Mouse (Mus musculus) heart, embryonic 15.5 days (tissue): ENCODE measurements around the gene Zdhhc5. TPM values are rescaled to one million over a fixed set of nuclear protein-coding genes. Genes with fewer than 3 reads are reported as not detected.
"Not testable (repeated sequence)": the region's sequence is repeated elsewhere in the genome, so short reads cannot be mapped to it uniquely, and the experiment has no call there.

Experiments used
- ATAC-seq: fragments of 200-750 bp; cut with Nextera tagmentation; replicated peaks from 2 replicates; pipeline ENCODE4 v1.8.0; 2017; ENCODE audit warnings: low read depth, moderate TSS enrichment; ENCODE audit not compliant: insufficient number of reproducible peaks, insufficient read depth, low FRiP score
- H3K27ac ChIP-seq: fragments of 300-500 bp; sonication (generic); 2 replicates; pipeline ENCODE4 v1.5.1; 2015; ENCODE audit warnings: mild to moderate bottlenecking, inconsistent platforms
- H3K27me3 ChIP-seq: fragments of 300-500 bp; sonication (generic); 2 replicates; pipeline ENCODE4 v1.6.1; 2015; ENCODE audit warnings: inconsistent platforms
- H3K36me3 ChIP-seq: fragments of 300-500 bp; sonication (generic); 2 replicates; pipeline ENCODE4 v1.6.1; 2015; ENCODE audit warnings: mild to moderate bottlenecking, inconsistent platforms
- H3K4me1 ChIP-seq: fragments of 300-500 bp; sonication (generic); replicated peaks from 2 replicates; pipeline ENCODE4 v1.6.1; 2015; ENCODE audit warnings: inconsistent platforms
- H3K4me2 ChIP-seq: fragments of 300-500 bp; sonication (generic); 2 replicates; pipeline ENCODE4 v1.6.1; 2015; ENCODE audit warnings: inconsistent platforms, mild to moderate bottlenecking, moderate library complexity
- H3K4me3 ChIP-seq: fragments of 300-500 bp; sonication (generic); 2 replicates; pipeline ENCODE4 v1.5.1; 2015; ENCODE audit warnings: mild to moderate bottlenecking, inconsistent platforms
- H3K9ac ChIP-seq: fragments of 300-500 bp; sonication (generic); 2 replicates; pipeline ENCODE4 v1.6.1; 2015; ENCODE audit warnings: mild to moderate bottlenecking, inconsistent platforms
- H3K9me3 ChIP-seq: fragments of 300-500 bp; sonication (generic); replicated peaks from 2 replicates; pipeline ENCODE4 v1.6.1; 2016; ENCODE audit warnings: inconsistent platforms
- WGBS: fragments of 180-500 bp; shearing (Covaris S2); methylation state at CpG from one replicate; pipeline ENCODE4 v1.1.7; 2015; ENCODE audit warnings: mixed read lengths; 5-methylcytosine and 5-hydroxymethylcytosine counted together
- polyA plus RNA-seq: library from polyadenylated mRNA; unstranded; fragments of >200 nt; fragmentation: Nextera tagmentation; extraction: Ambion mirVana; gene quantifications from 2 replicates; pipeline ENCODE4 v1.2.1, GENCODE M21; 2015

Gene Zdhhc5
- polyA plus RNA-seq, 1 experiment from 2014 or later = 20.2 TPM

DNA sequence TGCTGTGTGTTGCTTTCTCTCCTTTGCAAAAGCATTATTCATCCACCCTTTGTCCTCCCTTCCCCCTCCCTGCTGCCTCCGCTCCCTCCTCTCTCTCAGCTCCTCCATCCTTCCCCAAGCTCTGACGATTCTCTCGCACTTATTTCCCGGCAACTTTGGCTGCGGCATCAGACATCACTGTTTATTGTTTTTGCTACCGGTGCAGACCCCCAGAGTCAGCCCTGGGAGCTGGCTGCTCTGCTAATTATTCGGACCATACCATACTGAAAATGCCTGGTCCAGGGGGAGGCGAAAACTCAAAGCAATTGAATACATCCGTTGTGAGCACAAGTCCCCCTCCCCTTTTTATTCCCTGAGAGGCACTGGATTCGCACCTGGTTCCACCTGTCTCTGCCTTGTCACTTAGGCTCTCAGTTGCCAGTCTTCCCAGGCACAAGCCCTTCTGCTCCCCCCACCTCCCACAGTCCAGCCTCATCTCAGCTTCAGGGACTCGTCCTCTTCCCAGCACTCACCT lies 19.4 kb upstream of the Zdhhc5 start:
- Histone ChIP-seq H3K27me3 (peaks cover 17% of the 10 kb centered on the region; the same call in 1 of the 2 replicates), H3K9me3 (no peaks in the 10 kb centered on the region), H3K4me1 (peaks cover 57% of the 10 kb centered on the region), H3K4me3 (peak overlapping the region; percentile 49), H3K9ac (peak overlapping the region; percentile 37), H3K27ac (no peak overlapping the region), H3K36me3 (no peaks in the 10 kb centered on the region), H3K4me2 (peak overlapping the region; percentile 64)
- WGBS = under 1% methylated on average over 11 of the region's 11 CpGs
- no peak for ATAC-seq

- Histone ChIP-seq H3K4me2 (peak within 1 kb of the TSS; percentile 64), H3K9me3 (no peaks in the 10 kb centered on the region), H3K27me3 (peaks cover 17% of the 10 kb centered on the region; the same call in 1 of the 2 replicates), H3K27ac (no peak within 1 kb of the TSS), H3K9ac (peak within 1 kb of the TSS; percentile 37), H3K4me3 (peak within 1 kb of the TSS; percentile 49), H3K4me1 (peaks cover 53% of the 10 kb centered on the region), H3K36me3 (no peaks in the 10 kb centered on the region)
- peak; percentile 58 for ATAC-seq
- WGBS = 3% methylated on average over 8 of the region's 8 CpGs
Observed at GRCm38 (mm10) chr2:84733579-84734300, 18.8 kb upstream of the Zdhhc5 start, which contains the start of gene Ypel4. Gene Ypel4 (plus strand): TSS chr2:84734058.

DNA sequence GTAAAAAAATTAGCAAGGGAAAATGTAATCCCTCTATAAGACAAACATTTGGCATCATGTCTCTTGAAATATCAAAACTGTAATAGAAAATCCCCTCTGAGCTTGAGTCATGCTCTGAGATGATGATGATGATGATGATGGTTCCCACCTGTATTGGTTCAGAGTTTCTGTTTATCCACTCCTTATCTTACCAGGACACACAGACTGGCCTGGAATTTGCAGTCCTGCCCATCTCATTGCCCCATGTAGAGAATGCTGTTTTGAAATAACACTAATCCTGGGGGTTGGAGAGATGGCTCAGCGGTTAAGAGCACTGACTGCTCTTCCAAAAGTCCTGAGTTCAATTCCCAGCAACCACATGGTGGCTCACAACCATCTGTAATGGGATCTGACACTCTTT lies 17.4 kb upstream of the Zdhhc5 start:
- Histone ChIP-seq H3K9ac (no peak overlapping the region), H3K27ac (no peak overlapping the region), H3K4me2 (no peak overlapping the region), H3K27me3 (peaks cover 17% of the 10 kb centered on the region; the same call in 1 of the 2 replicates), H3K4me1 (peaks cover 39% of the 10 kb centered on the region), H3K4me3 (no peak overlapping the region), H3K9me3 (no peaks in the 10 kb centered on the region), H3K36me3 (no peaks in the 10 kb centered on the region)
- 77% methylated on average over 1 of the region's 1 CpGs for WGBS
- ATAC-seq = no peak

GRCm38 (mm10) chr2:84731206-84731605 lies 16.2 kb upstream of the Zdhhc5 start:
- Histone ChIP-seq H3K27me3 (peaks cover 14% of the 10 kb centered on the region; the same call in 1 of the 2 replicates), H3K4me1 (peaks cover 34% of the 10 kb centered on the region), H3K27ac (no peak overlapping the region), H3K4me2 (no peak overlapping the region), H3K9ac (no peak overlapping the region), H3K36me3 (no peaks in the 10 kb centered on the region), H3K4me3 (no peak overlapping the region), H3K9me3 (no peaks in the 10 kb centered on the region)
- ATAC-seq = no peak
- 71% methylated on average over 3 of the region's 3 CpGs for WGBS

DNA sequence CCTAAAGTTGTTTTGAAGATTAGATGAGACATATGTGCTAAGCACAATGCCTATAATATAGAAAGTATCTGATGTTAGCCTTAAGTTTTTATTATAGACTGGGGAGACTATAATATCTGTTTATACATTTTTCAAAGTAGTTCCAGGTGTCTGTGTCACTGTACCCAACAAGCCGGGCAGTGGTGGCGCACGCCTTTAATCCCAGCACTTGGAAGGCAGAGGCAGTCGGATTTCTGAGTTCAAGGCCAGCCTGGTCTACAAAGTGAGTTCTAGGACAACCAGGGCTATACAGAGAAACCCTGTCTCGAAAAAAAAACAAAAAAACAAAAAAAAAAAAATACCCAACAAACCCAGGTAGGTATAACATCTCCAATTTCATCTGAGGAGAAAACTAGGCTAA lies 13.2 kb upstream of the Zdhhc5 start:
- not testable (repeated sequence) for H3K27ac ChIP-seq, H3K27me3 ChIP-seq, H3K9ac ChIP-seq, H3K9me3 ChIP-seq, H3K4me2 ChIP-seq, H3K4me3 ChIP-seq, ATAC-seq
- peaks cover 22% of the 10 kb centered on the region for H3K36me3 ChIP-seq
- H3K4me1 ChIP-seq = peaks cover 20% of the 10 kb centered on the region
- WGBS = 79% methylated on average over 5 of the region's 5 CpGs

GRCm38 (mm10) chr2:84727172-84727858 lies 12.3 kb upstream of the Zdhhc5 start, which contains the start of gene Clp1:
Gene Clp1 (minus strand): TSS chr2:84727350.
- Histone ChIP-seq H3K27me3 (no peaks in the 10 kb centered on the region), H3K9me3 (no peaks in the 10 kb centered on the region), H3K4me2 (peak within 1 kb of the TSS; percentile 79), H3K4me1 (peaks cover 20% of the 10 kb centered on the region), H3K9ac (peak within 1 kb of the TSS; percentile 56), H3K27ac (peak within 1 kb of the TSS; percentile 88), H3K4me3 (peak within 1 kb of the TSS; percentile 58), H3K36me3 (peaks cover 25% of the 10 kb centered on the region)
- under 1% methylated on average over 39 of the region's 39 CpGs for WGBS
- ATAC-seq = peak; percentile 96

DNA sequence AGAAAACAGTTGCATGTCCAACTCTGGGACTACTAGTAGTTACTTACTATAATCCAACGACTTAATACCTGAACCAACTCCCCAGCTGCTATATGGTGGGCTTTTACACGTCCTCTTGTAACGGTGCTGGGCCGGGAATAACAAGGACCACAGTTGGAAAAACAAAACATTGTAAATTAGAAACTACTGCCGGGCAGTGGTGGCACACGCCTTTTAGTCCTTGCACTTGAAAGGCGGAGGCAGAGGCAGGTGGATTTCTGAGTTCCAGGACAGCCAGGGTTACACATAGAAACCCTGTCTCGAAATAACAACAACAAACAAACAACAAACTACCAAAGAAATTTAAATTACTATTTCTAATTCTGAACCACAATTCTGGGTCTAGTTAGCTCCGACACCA lies 11.7 kb upstream of the Zdhhc5 start:
- Histone ChIP-seq H3K36me3 (peaks cover 31% of the 10 kb centered on the region), H3K4me2 (peak overlapping the region; percentile 79), H3K4me1 (peaks cover 20% of the 10 kb centered on the region), H3K27ac (no peak overlapping the region), H3K4me3 (peak overlapping the region; percentile 58), H3K9me3 (no peaks in the 10 kb centered on the region), H3K9ac (peak overlapping the region; percentile 56), H3K27me3 (no peaks in the 10 kb centered on the region)
- 2% methylated on average over 9 of the region's 9 CpGs for whole genome bisulfite sequencing
- no peak for ATAC-seq

DNA sequence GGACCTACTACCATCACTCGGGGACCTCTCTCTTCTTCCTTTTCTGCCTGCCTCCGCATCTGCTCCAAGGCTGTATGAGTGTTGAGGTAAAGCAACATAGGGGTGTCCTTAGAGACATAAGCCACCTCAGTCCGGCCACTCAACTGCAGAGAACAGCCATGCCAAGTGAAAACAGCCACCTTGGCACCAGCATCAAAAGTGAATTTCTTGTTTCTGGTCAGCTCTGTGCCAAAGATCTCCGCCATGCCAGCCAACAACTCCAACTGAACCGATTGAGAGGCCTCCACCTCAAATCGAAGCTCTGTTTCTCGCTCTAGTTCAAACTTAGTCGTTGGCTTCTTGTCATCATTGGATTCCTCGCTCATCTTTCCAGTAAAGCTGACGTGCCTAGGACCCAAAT lies 10.8 kb upstream of the Zdhhc5 start:
- no peak for ATAC-seq
- no peaks in the 10 kb centered on the region for H3K27me3 ChIP-seq
- H3K9ac ChIP-seq = no peak overlapping the region
- 86% methylated on average over 10 of the region's 10 CpGs for WGBS
- H3K4me2 ChIP-seq = peak overlapping the region; percentile 79
- peaks cover 33% of the 10 kb centered on the region for H3K36me3 ChIP-seq
- peaks cover 20% of the 10 kb centered on the region for H3K4me1 ChIP-seq
- no peaks in the 10 kb centered on the region for H3K9me3 ChIP-seq
- H3K27ac ChIP-seq = no peak overlapping the region
- no peak overlapping the region; the same call in 1 of the 2 replicates for H3K4me3 ChIP-seq

DNA sequence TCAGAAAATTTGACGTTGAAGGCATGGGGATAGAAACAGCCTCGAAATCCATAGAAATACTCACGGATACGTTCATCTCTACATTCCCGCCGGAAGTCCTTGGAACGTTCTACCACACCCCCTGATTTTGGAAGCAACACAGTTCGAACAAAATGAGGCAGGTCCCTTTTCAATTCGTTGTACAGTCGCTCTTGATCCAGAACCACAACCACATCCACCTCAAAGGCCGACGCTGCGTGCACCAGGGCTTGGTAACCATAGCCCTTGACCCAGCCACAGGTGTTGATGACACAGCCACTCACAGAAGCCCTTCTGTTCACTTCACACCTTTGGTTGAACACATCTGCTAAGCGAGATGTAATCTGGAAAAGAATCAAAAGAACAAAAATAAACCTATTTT lies 8.9 kb upstream of the Zdhhc5 start:
- no peak for ATAC-seq
- Histone ChIP-seq H3K36me3 (peaks cover 33% of the 10 kb centered on the region), H3K9ac (no peak overlapping the region), H3K27me3 (no peaks in the 10 kb centered on the region), H3K4me1 (peaks cover 20% of the 10 kb centered on the region), H3K27ac (no peak overlapping the region), H3K4me2 (no peak overlapping the region), H3K9me3 (no peaks in the 10 kb centered on the region), H3K4me3 (no peak overlapping the region)
- WGBS = 89% methylated on average over 14 of the region's 14 CpGs

GRCm38 (mm10) chr2:84721182-84721581 lies 6.2 kb upstream of the Zdhhc5 start:
- Histone ChIP-seq H3K4me1 (peaks cover 23% of the 10 kb centered on the region), H3K27ac (no peak overlapping the region), H3K36me3 (peaks cover 33% of the 10 kb centered on the region), H3K27me3 (no peaks in the 10 kb centered on the region), H3K4me3 (no peak overlapping the region), H3K9me3 (no peaks in the 10 kb centered on the region), H3K4me2 (no peak overlapping the region), H3K9ac (no peak overlapping the region)
- ATAC-seq = no peak
- 75% methylated on average over 3 of the region's 3 CpGs for WGBS

- Histone ChIP-seq H3K9ac (no peak overlapping the region), H3K4me2 (no peak overlapping the region), H3K27me3 (no peaks in the 10 kb centered on the region), H3K36me3 (peaks cover 32% of the 10 kb centered on the region), H3K9me3 (no peaks in the 10 kb centered on the region), H3K27ac (no peak overlapping the region), H3K4me3 (no peak overlapping the region), H3K4me1 (peaks cover 18% of the 10 kb centered on the region)
- WGBS = 93% methylated on average over 2 of the region's 2 CpGs
- no peak for ATAC-seq
Observed at GRCm38 (mm10) chr2:84720718-84721117, 5.7 kb upstream of the Zdhhc5 start.
